Mouse (Mus musculus): Measurements from ENCODE around the gene Misp.

Misp gene

DNA sequence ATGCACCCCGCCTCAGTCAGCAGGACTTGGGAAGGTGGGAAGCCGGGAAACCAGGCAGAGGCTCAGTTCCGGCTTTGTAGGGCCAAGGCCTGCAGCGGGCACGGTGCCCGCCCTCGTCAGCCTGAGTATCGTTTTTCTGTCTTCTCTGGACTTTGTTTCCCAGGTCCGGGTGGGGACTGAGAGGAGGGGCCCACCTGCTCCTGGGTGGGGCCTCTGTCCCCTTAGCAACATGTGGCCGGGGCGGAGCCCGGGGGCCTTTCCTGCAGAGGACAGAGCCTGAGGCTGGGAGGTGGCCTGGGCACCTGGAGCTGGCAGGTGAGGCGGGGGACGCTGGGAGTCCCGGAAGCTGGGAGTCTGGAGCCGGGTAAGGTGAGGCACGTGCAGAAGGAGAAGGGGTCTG is 1.6 kb downstream of the Misp start:
- DNase-seq (ENCODE audit: low spot score) = peak; percentile 77

- DNase-seq (ENCODE audit: low spot score) = no peak
Measured at GRCm38 (mm10) chr10:79823011-79823410, 2.2 kb downstream of the Misp start.

DNA sequence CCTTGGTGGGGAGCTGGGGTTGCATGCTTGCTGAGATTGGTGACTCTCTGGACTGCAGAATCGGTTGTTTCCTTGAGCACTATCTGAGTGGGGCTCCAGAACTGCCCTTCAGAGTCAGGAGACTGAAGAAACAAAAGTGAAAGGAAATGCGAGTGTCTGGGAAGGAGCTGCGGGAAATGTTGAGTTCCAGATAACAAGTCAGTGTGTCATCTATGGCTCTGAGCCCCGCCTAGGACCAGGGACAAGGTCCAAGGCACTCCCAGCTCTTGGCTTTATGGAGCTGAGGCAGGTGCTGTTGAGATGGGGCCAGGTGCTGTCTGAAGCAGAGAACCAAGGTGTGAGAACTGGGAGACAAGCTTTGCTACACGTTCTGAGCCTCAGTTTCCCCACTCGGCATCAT is 3.6 kb downstream of the Misp start:
- DNase-seq (ENCODE audit: low spot score) = peak; percentile 79

GRCm38 (mm10) chr10:79831583-79831982 is 10.8 kb downstream of the Misp start:
- DNase-seq (ENCODE audit: low spot score) = no peak

DNA sequence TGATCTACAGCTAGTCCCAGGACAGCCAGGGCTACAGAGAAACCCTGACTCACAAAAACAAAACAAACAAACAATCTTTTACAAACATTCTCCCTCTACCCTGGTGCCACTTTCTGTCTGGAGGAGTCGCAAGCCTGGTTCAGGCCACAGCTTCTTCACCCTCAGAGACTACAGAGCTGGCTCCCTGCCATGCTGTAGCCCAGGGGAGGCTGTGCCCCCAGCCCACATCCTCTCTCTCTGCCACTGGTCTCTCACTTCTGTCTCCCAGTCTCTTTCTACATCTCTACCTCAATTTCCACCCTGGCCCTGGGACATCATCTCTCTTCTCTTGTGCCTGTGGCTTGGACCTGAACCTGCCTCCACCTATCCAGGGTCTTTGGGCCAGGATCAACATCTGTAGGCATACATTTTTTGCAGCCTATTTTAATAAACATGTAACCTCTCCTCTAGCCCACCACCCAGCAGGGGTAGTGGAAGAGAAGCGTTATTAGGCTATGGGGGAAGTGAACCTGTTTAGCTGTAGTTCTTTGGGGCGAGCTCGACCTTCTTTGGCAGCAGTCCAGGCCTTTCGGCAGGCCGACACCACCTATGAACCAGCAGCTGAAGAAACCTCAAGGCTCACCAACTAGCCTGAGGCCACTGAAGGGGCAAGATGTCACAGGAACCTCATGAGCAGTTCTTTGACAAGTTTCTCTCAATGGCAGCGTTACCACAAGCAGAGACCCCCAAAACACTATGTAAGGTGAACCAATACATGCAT is 11.4 kb downstream of the Misp start:
- DNase-seq (ENCODE audit: low spot score) = no peak

GRCm38 (mm10) chr10:79832786-79833181 is 12.0 kb downstream of the Misp start:
- no peak for DNase-seq (ENCODE audit: low spot score)

DNA sequence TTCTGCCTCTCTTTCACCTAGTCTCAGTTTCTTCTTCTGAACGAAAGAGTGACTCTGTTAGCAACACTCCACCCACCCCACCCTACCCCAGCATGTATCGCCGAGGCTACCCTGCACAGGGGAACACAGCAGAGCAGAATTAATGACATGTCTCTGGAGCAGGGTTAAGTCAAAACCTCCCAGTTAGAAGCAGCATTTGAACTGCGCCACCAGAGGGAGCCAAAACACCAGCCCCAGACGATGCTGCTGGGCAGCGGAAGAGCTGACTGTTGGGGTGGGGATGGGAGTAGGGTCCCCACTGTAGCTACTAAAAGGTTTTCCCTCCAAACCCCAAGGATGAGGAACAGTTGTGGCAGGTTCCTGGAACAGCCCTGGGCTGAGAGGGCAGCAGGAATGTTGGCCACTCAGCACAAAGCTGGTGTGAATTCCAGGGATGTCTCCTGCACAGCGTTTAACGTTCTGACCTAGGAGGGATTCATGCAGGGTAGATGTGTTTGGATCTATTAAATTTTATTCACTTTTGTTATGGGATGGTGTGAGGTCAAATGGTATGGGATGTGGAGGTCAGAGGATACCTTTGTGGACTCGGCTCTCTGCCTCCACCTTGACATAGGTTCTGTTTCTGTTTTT is 14.1 kb downstream of the Misp start:
- DNase-seq (ENCODE audit: low spot score) = peak; percentile 70

DNA sequence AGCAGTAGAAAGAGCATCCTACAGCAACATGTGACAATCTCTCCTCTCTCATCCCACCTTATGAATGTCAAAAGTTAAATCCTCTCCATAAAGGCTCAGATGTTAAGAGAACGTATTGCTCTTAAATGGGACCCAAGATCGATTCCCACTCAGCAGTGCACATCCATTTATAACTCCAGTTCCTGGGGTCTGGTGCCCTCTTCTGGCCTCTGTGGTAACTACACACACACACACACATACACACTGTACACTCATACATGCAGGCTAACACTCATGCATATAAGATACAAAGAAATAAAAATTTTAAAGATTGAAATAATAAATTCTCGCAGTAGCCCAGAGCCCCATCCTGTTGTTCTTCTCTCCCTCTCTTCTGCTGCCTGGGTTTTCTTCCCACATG is 16.1 kb downstream of the Misp start:
- no peak for DNase-seq (ENCODE audit: low spot score)

- no peak for DNase-seq (ENCODE audit: low spot score)
Measured at GRCm38 (mm10) chr10:79838151-79838550, 17.4 kb downstream of the Misp start.

- DNase-seq (ENCODE audit: low spot score) = no peak
Measured at GRCm38 (mm10) chr10:79840091-79840490, 19.3 kb downstream of the Misp start.

DNA sequence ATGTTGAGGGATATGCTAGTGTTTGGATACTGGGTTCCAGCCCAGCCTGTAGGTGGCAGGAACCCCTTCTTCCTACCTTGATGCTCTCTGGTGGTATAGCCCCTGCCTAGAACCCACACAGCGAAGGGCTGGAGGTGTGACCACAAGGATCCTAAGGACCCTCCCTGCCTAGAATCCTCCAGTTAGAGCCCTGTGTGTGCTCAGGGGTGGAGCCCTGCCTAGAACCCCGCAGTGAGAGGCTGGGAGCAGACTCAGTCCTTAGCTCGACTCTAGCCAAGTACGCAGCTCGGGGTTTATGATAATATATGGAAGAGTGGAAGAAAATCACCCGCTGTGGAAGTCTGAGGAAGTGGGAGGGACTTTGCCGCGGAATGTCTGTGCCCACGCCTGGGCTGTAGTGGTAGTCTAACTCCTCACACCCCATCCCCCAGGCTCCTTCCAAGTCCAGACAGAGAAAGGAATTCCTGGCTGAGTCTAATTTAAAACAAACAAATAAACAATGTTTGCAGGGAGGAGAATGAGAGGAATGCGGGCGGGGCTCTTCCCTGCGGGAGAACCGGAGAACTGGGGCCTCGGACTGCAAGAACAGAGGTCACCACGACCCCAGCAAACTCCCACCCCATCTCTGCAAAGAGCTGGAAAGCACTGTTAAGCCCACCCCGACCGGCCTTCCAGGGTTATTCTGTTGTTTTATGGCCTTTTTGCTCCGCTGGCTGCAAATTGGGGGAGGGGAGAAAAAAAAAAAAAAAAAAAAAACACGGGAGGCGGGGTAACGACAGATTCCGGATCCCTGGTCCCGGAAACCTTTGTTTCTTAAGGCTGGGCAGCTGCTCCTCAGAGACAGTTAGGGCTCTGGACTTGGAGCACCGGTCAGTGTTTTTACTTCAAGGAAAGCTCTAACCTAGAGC is 20.1 kb downstream of the Misp start:
- peak; percentile 83 for DNase-seq (ENCODE audit: low spot score)

GRCm38 (mm10) chr10:79842322-79842721 is 21.5 kb downstream of the Misp start:
- no peak for DNase-seq (ENCODE audit: low spot score)

- no peak for DNase-seq (ENCODE audit: low spot score)
Measured at GRCm38 (mm10) chr10:79843476-79843875, 22.7 kb downstream of the Misp start.

DNA sequence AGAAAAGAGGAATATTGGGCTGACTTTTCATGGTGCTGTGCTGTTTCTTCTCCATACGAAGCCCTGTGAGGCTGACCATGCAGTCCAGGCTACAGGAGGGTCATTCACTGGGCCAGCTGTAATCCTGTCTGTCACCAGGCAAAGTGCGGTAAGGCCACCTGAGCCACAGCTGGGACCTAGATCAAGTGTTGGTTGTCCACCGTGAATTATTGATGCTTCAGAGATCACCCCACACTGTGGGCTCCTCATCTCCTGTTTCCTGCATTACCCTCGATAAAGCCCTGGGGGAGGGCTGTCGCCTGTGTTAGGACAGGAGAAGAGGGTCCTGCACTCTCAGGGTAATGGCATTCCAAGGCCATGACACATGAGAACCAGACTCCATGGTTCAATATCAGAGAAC is 25.8 kb downstream of the Misp start:
- no peak for DNase-seq (ENCODE audit: low spot score)

- no peak for DNase-seq (ENCODE audit: low spot score)
Measured at GRCm38 (mm10) chr10:79849941-79850628, 29.3 kb downstream of the Misp start.

DNA sequence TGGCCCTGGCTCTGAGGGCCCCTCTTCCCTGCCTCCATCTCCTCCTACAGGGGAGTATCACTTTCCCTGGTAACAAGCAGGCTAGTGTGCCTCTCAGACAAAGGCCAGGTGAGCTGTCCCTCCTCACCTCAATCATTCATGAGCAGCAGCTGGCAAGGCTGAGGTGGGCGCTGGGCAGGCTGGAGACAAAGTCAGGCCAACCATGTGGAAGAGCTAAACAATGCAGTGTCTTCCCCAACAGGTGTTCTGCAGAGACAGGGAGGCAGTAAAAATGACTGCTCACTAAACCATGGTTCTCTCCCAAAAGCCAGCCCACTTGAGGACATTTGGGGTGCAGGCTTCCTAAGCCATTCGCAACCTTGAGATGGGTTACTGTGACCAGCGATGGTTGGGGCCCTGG is 30.9 kb downstream of the Misp start:
- no peak for DNase-seq (ENCODE audit: low spot score)

DNA sequence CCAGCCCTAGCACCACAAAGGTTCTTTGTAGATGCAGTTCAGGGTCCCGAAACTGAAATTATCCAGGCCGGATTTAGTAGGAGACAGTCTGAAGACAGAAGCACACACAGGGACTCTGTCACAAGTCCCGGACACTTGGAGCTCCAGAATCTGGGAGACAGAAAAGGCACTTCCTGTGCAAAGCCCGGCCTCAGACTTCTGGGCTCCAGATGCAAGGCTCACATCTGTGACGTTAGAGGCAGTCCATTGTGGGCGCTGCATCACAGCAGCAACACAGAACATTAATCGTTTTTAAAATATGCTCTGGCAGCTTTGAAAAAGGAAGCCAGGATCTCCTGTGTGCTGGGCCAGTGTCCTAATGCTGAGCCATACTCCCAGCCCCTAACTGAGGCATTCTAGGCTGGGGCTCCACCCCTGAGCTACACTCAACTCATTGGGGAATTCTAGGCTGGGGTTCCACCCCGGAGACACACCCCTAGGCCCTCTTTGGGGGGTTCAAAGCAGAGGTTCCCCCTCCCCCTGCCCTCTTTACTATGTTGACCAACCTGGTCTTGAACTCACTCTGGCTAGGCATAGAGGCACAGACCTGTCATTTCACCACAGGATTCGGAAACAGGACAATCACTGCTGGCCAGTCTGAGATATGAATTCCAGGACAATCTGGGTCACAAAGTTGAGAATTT is 31.5 kb downstream of the Misp start:
- DNase-seq (ENCODE audit: low spot score) = no peak

GRCm38 (mm10) chr10:79852827-79853226 is 32.0 kb downstream of the Misp start:
- no peak for DNase-seq (ENCODE audit: low spot score)

DNA sequence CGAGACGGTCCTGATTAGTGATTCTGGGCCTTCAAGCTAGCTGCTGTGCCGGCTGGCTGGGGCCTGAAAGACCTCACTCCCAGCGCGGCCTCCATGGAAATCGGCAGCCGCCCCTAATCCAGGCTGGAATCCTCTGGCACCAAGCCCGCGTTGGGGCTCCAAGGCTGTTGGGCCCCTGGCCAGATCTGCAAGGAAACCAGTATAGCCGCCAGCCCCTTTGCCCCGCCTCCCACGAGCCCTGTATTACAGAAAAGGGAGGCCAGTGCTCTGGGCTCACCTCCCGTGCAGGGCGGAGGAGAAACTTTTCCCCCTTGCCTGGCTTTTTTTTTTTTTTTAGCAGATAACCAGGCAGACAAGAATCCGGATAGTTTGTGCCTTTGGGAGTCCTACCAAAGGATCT is 32.6 kb downstream of the Misp start:
- DNase-seq (ENCODE audit: low spot score) = peak; percentile 90

- DNase-seq (ENCODE audit: low spot score) = peak; percentile 100
Measured at GRCm38 (mm10) chr10:79853860-79854795, 33.3 kb downstream of the Misp start, which contains the start of gene Ptbp1. Ptbp1 (plus strand) TSS chr10:79854427.

Measured in yolk sac, embryonic 10.5 days (tissue).